Mouse (Mus musculus) lung, postnatal 14 days (tissue): ENCODE data around the gene Cacnb1.

Source experiments
- DNase-seq: peaks from one replicate; pipeline ENCODE4 v3.0.0; 2021

Cacnb1 gene

GRCm38 (mm10) chr11:98005686-98006085, 17.1 kb downstream of the Cacnb1 start:
- no peak for DNase-seq

- no peak for DNase-seq
Measured at GRCm38 (mm10) chr11:98005076-98005475, 17.8 kb downstream of the Cacnb1 start.

- DNase-seq = no peak
Measured at GRCm38 (mm10) chr11:98004161-98004560, 18.7 kb downstream of the Cacnb1 start.

GRCm38 (mm10) chr11:98003171-98003671, 19.6 kb downstream of the Cacnb1 start:
- DNase-seq = no peak

- peak; percentile 90 for DNase-seq
Measured at GRCm38 (mm10) chr11:98002627-98003026, 20.2 kb downstream of the Cacnb1 start.

GRCm38 (mm10) chr11:98001986-98002385, 20.8 kb downstream of the Cacnb1 start:
- DNase-seq = no peak

- no peak for DNase-seq
Measured at GRCm38 (mm10) chr11:98001351-98001824, 21.4 kb downstream of the Cacnb1 start.

GRCm38 (mm10) chr11:98000378-98001140, 22.3 kb downstream of the Cacnb1 start:
- no peak for DNase-seq

- DNase-seq = no peak
Measured at GRCm38 (mm10) chr11:97999748-98000147, 23.1 kb downstream of the Cacnb1 start.

GRCm38 (mm10) chr11:97998898-97999608, 23.8 kb downstream of the Cacnb1 start:
- DNase-seq = no peak

- no peak for DNase-seq
Measured at GRCm38 (mm10) chr11:97998074-97998793, 24.6 kb downstream of the Cacnb1 start.

GRCm38 (mm10) chr11:97997387-97997960, 25.4 kb downstream of the Cacnb1 start:
- no peak for DNase-seq

- DNase-seq = no peak
Measured at GRCm38 (mm10) chr11:97996691-97997090, 26.1 kb downstream of the Cacnb1 start.

GRCm38 (mm10) chr11:97995564-97996288, 27.1 kb downstream of the Cacnb1 start, which contains the start of gene Arl5c:
TSS of gene Arl5c (minus strand) at chr11:97996181.
- DNase-seq = peak; percentile 55

- peak; percentile 90 for DNase-seq
Measured at GRCm38 (mm10) chr11:97994539-97995100, 28.2 kb downstream of the Cacnb1 start.

GRCm38 (mm10) chr11:97988530-97989096, 34.2 kb downstream of the Cacnb1 start:
- peak; percentile 92 for DNase-seq

GRCm38 (mm10) chr11:97987551-97988526, 35.0 kb downstream of the Cacnb1 start:
- DNase-seq = peak; percentile 95

- no peak for DNase-seq
Measured at GRCm38 (mm10) chr11:97986738-97987465, 35.9 kb downstream of the Cacnb1 start.
